Mouse (Mus musculus) midbrain, embryonic 11.5 days (tissue): ENCODE data around the gene Gm10717. TPM values are rescaled to one million over a fixed set of nuclear protein-coding genes. Genes with fewer than 3 reads are reported as not detected.
"Not testable (repeated sequence)": the region's sequence is repeated elsewhere in the genome, so short reads cannot be mapped to it uniquely, and the experiment has no call there.

Experiments
- ATAC-seq: fragments of 200-750 bp; cut with Nextera tagmentation; 2 replicates; pipeline ENCODE4 v1.8.0; 2017; ENCODE audit warnings: moderate TSS enrichment, moderate library complexity; ENCODE audit not compliant: low FRiP score
- DNase-seq: peaks from one replicate; pipeline ENCODE4 v3.0.0; 2015; ENCODE audit warnings: low spot score; ENCODE audit errors: missing footprints
- H3K27ac ChIP-seq: fragments of 300-500 bp; sonication (generic); 2 replicates; pipeline ENCODE4 v1.5.1; 2014; ENCODE audit warnings: low read depth, low read length
- H3K27me3 ChIP-seq: fragments of 300-500 bp; sonication (generic); 2 replicates; pipeline ENCODE4 v1.6.1; 2014; ENCODE audit warnings: mild to moderate bottlenecking, low read length, moderate library complexity, mixed read lengths; ENCODE audit not compliant: control insufficient read depth, insufficient read depth
- H3K36me3 ChIP-seq: fragments of 300-500 bp; sonication (generic); 2 replicates; pipeline ENCODE4 v1.6.1; 2014; ENCODE audit warnings: mild to moderate bottlenecking, low read length, moderate library complexity, mixed read lengths; ENCODE audit not compliant: control insufficient read depth, insufficient read depth
- H3K4me1 ChIP-seq: fragments of 300-500 bp; sonication (generic); 2 replicates; pipeline ENCODE4 v1.6.1; 2014; ENCODE audit warnings: low read length; ENCODE audit not compliant: control insufficient read depth, insufficient read depth
- H3K4me2 ChIP-seq: fragments of 300-500 bp; sonication (generic); 2 replicates; pipeline ENCODE4 v1.6.1; 2014; ENCODE audit warnings: mild to moderate bottlenecking, moderate library complexity
- H3K4me3 ChIP-seq: fragments of 300-500 bp; sonication (generic); 2 replicates; pipeline ENCODE4 v1.5.1; 2014; ENCODE audit warnings: low read depth, low read length
- H3K9ac ChIP-seq: fragments of 300-500 bp; sonication (generic); 2 replicates; pipeline ENCODE4 v1.6.1; 2014; ENCODE audit warnings: low read length
- H3K9me3 ChIP-seq: fragments of 300-500 bp; sonication (generic); 2 replicates; pipeline ENCODE4 v1.6.1; 2016; ENCODE audit warnings: low read length; ENCODE audit not compliant: control insufficient read depth
- WGBS: fragments of 180-500 bp; shearing (Covaris S2); extraction: QIAGEN DNeasy Blood & Tissue Kit; methylation state at CpG from one replicate; pipeline ENCODE4 v1.1.7; 2014; 5-methylcytosine and 5-hydroxymethylcytosine counted together
- microRNA-seq: library from miRNA; unstranded; fragments of <30 nt; microRNA quantifications from one replicate; pipeline ENCODE4, GENCODE M21; 2017
- polyA plus RNA-seq: library from polyadenylated mRNA; unstranded; fragments of >200 nt; fragmentation: Nextera tagmentation; extraction: Ambion mirVana; gene quantifications from 2 replicates; pipeline ENCODE4 v1.2.1, GENCODE M21; 2014

Gm10717 gene
- polyA plus RNA-seq, 1 experiment from 2014 or later: not detected

- no CpG with 5 or more reads among the region's 8 CpGs for WGBS
- H3K4me2 ChIP-seq, H3K36me3 ChIP-seq, DNase-seq, H3K4me1 ChIP-seq, H3K9me3 ChIP-seq, H3K27ac ChIP-seq, H3K27me3 ChIP-seq, ATAC-seq, H3K9ac ChIP-seq, H3K4me3 ChIP-seq: not testable (repeated sequence)
Measured at GRCm38 (mm10) chr9:3034299-3034698, 9.1 kb downstream of the Gm10717 start, which contains the start of gene Gm17535. TSS of gene Gm17535 (plus strand) at chr9:3034599.

- 69% methylated on average over 6 of the region's 8 CpGs for WGBS
- not testable (repeated sequence) for H3K9ac ChIP-seq, H3K27me3 ChIP-seq, DNase-seq, H3K9me3 ChIP-seq, H3K36me3 ChIP-seq, H3K4me3 ChIP-seq, H3K4me2 ChIP-seq, H3K27ac ChIP-seq, H3K4me1 ChIP-seq, ATAC-seq
Measured at GRCm38 (mm10) chr9:3036577-3036976, 11.4 kb downstream of the Gm10717 start, which contains the start of gene Gm10715. TSS of gene Gm10715 (plus strand) at chr9:3036877.

- ATAC-seq, H3K9ac ChIP-seq, H3K4me2 ChIP-seq, H3K4me3 ChIP-seq, H3K36me3 ChIP-seq, H3K27me3 ChIP-seq, H3K4me1 ChIP-seq, H3K27ac ChIP-seq, H3K9me3 ChIP-seq: not testable (repeated sequence)
- WGBS: 61% methylated on average over 4 of the region's 4 CpGs
- peak; percentile 90 for DNase-seq
Measured at GRCm38 (mm10) chr9:3038161-3038560, 12.9 kb downstream of the Gm10717 start.

Small RNA genes within 50 kb of the gene (microRNA-seq; reads per million reads assigned to microRNA genes)
- not detected for gene Mir101c

Other genes starting within 250 kb of the Gm10717 start
- not detected in 2 replicates for gene Gm10722, start 24.5 kb upstream of the Gm10717 start, polyA plus RNA-seq
- gene Gm11168, start 22.1 kb upstream of the Gm10717 start, polyA plus RNA-seq: 0.34 TPM in 1 of 2 replicates, not detected in the other
- gene Gm10721, start 12.3 kb upstream of the Gm10717 start, polyA plus RNA-seq: not detected in 2 replicates
- gene Gm10720, start 9.8 kb upstream of the Gm10717 start, polyA plus RNA-seq: not detected in 2 replicates
- 0.29 and 0.37 TPM in 2 replicates for gene Gm10719, start 8.0 kb upstream of the Gm10717 start, polyA plus RNA-seq
- gene Gm10718, start 1.9 kb upstream of the Gm10717 start, polyA plus RNA-seq: 0.44 TPM in 1 of 2 replicates, not detected in the other
- not detected in 2 replicates for gene Gm17535, start 9.2 kb downstream of the Gm10717 start, polyA plus RNA-seq
- not detected in 2 replicates for gene Gm10715, start 11.5 kb downstream of the Gm10717 start, polyA plus RNA-seq